Mouse (Mus musculus) forebrain, embryonic 14.5 days (tissue): ENCODE measurements around the gene Chd1. TPM values are rescaled to one million over a fixed set of nuclear protein-coding genes. Genes with fewer than 3 reads are reported as not detected.

Experiments
- polyA plus RNA-seq: library from polyadenylated mRNA; unstranded; fragments of >200 nt; fragmentation: Nextera tagmentation; extraction: Ambion mirVana; gene quantifications from 2 replicates; pipeline ENCODE4 v1.2.1, GENCODE M21; 2014

Gene Chd1
- polyA plus RNA-seq, 1 experiment from 2014 or later: 17.2 TPM

Other genes with a start within 250 kb of the Chd1 start
- gene Psmb1, start 205.2 kb upstream of the Chd1 start, polyA plus RNA-seq: 283 and 324 TPM in 2 replicates
- gene Tbp, start 205.1 kb upstream of the Chd1 start, polyA plus RNA-seq: 77.2 and 82.5 TPM in 2 replicates
- 64.4 and 68.5 TPM in 2 replicates for gene Pdcd2, start 177.7 kb upstream of the Chd1 start, polyA plus RNA-seq
- gene Prdm9, start 140.6 kb upstream of the Chd1 start, polyA plus RNA-seq: 0.77 TPM in 2 replicates
- 46.5 and 51.1 TPM in 2 replicates for gene Rgmb, start 126.1 kb downstream of the Chd1 start, polyA plus RNA-seq